Mouse (Mus musculus) stomach, postnatal 0 days (tissue): ENCODE measurements at regions not wholly inside any gene's neighbourhood (a gene's known extent, or its start where the extent isn't known, plus 50 kb on each side); places are given as distances from the start of the nearest gene placed in this dataset.

ENCODE experiments used
- CTCF ChIP-seq: IDR thresholded peaks from 2 replicates; pipeline ENCODE4 v1.5.1; 2016; ENCODE audit warnings: antibody characterized with exemption, low read depth, mild to moderate bottlenecking, moderate library complexity
- EP300 ChIP-seq: optimal IDR thresholded peaks from 2 replicates; pipeline ENCODE3; 2016; ENCODE audit warnings: antibody characterized with exemption

DNA sequence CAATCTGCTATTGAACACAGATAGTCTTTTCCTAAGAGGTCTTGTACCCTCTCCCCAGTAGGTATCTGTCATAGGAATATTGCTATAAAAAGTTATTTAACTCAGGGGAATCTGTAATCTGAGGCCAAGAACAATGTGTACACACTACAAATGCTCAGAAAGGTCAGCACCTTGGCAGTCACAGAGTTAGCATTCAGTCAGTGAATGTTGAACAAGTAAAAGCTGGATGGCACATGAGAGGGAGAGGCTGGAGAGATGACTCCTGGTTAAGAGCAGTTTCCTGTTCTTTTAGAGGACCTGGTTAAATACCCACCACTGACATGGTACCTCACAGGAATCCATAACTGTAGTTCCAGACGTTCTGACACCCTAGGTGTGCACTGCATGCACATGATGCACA, 84.3 kb downstream of the Mup20 start:
- TF ChIP-seq CTCF, result no peak
- TF ChIP-seq EP300, result no peak
